Mouse (Mus musculus): ENCODE measurements around the gene Ddx50.
"Not testable (repeated sequence)": the region's sequence is repeated elsewhere in the genome, so short reads cannot be mapped to it uniquely, and the experiment has no call there.

The Ddx50 gene

GRCm38 (mm10) chr10:62601833-62602176 is 49.2 kb downstream of the Ddx50 start:
- no peak for DNase-seq (ENCODE audit: low read depth, low spot score)

- DNase-seq (ENCODE audit: low read depth, low spot score), result peak; percentile 62
These were observed 49.8 kb downstream of the Ddx50 start for GRCm38 (mm10) chr10:62601053-62601791.

- peak; percentile 39 for DNase-seq (ENCODE audit: low read depth, low spot score)
These were observed 51.0 kb downstream of the Ddx50 start for GRCm38 (mm10) chr10:62600056-62600455.

- DNase-seq (ENCODE audit: low read depth, low spot score), result not testable (repeated sequence)
These were observed 51.7 kb downstream of the Ddx50 start for GRCm38 (mm10) chr10:62599311-62599710.

GRCm38 (mm10) chr10:62592496-62592895 is 58.5 kb downstream of the Ddx50 start:
- no peak for DNase-seq (ENCODE audit: low read depth, low spot score)

GRCm38 (mm10) chr10:62590200-62590599 is 60.8 kb downstream of the Ddx50 start:
- peak; percentile 96 for DNase-seq (ENCODE audit: low read depth, low spot score)

GRCm38 (mm10) chr10:62588616-62589015 is 62.4 kb downstream of the Ddx50 start:
- DNase-seq (ENCODE audit: low read depth, low spot score), result no peak

- no peak for DNase-seq (ENCODE audit: low read depth, low spot score)
These were observed 67.8 kb downstream of the Ddx50 start for GRCm38 (mm10) chr10:62583245-62583644.

- no peak for DNase-seq (ENCODE audit: low read depth, low spot score)
These were observed 68.3 kb downstream of the Ddx50 start for GRCm38 (mm10) chr10:62582701-62583100.

- DNase-seq (ENCODE audit: low read depth, low spot score), result no peak
These were observed 68.8 kb downstream of the Ddx50 start for GRCm38 (mm10) chr10:62582263-62582662.

- DNase-seq (ENCODE audit: low read depth, low spot score), result not testable (repeated sequence)
These were observed 71.9 kb downstream of the Ddx50 start for GRCm38 (mm10) chr10:62579129-62579528.

- DNase-seq (ENCODE audit: low read depth, low spot score), result peak; percentile 98
These were observed 72.5 kb downstream of the Ddx50 start, which contains the start of gene Kif1bp for GRCm38 (mm10) chr10:62578338-62579100. Gene Kif1bp (minus strand): TSS chr10:62578457.

- DNase-seq (ENCODE audit: low read depth, low spot score), result no peak
These were observed 73.2 kb downstream of the Ddx50 start for GRCm38 (mm10) chr10:62577673-62578337.

- no peak for DNase-seq (ENCODE audit: low read depth, low spot score)
These were observed 76.0 kb downstream of the Ddx50 start for GRCm38 (mm10) chr10:62575001-62575400.

- DNase-seq (ENCODE audit: low read depth, low spot score), result no peak
These were observed 80.7 kb downstream of the Ddx50 start for GRCm38 (mm10) chr10:62570126-62570871.

GRCm38 (mm10) chr10:62568861-62569260 is 82.2 kb downstream of the Ddx50 start:
- DNase-seq (ENCODE audit: low read depth, low spot score), result no peak

Measured in CD4-positive, CD25-positive, alpha-beta regulatory T cell, adult 2 months (primary cell).